Mouse (Mus musculus) C2C12 (cell line): ENCODE measurements at regions not wholly inside any gene's neighbourhood (a gene's known extent, or its start where the extent isn't known, plus 50 kb on each side); places are given as distances from the start of the nearest gene placed in this dataset.

Experiments
- CEBPB ChIP-seq: IDR thresholded peaks from one replicate; pipeline ENCODE4 v1.6.1; 2011; ENCODE audit warnings: low read depth, mild to moderate bottlenecking, control low read depth, moderate library complexity
- CTCF ChIP-seq: IDR thresholded peaks from one replicate; pipeline ENCODE4 v1.5.1; 2011; ENCODE audit not compliant: control insufficient read depth, insufficient read depth, insufficient read length
- FOSL1 ChIP-seq: IDR thresholded peaks from one replicate; pipeline ENCODE4 v1.8.0; 2011; ENCODE audit warnings: mild to moderate bottlenecking, low read length; ENCODE audit not compliant: poor library complexity, insufficient read depth, severe bottlenecking
- MAX ChIP-seq: IDR thresholded peaks from one replicate; pipeline ENCODE4 v1.6.1; 2011; ENCODE audit warnings: mild to moderate bottlenecking, control low read depth
- MYOD1 ChIP-seq: IDR thresholded peaks from one replicate; pipeline ENCODE4 v1.6.1; 2011; ENCODE audit warnings: low read depth; ENCODE audit not compliant: control insufficient read depth, insufficient read length
- MYOG ChIP-seq: IDR thresholded peaks from one replicate; pipeline ENCODE4 v1.6.1; 2011; ENCODE audit not compliant: control insufficient read depth, insufficient read length; ENCODE audit errors: extremely low read depth
- USF1 ChIP-seq: IDR thresholded peaks from one replicate; pipeline ENCODE4 v1.6.1; 2011; ENCODE audit warnings: low read depth, mild to moderate bottlenecking, control low read depth, moderate library complexity

DNA sequence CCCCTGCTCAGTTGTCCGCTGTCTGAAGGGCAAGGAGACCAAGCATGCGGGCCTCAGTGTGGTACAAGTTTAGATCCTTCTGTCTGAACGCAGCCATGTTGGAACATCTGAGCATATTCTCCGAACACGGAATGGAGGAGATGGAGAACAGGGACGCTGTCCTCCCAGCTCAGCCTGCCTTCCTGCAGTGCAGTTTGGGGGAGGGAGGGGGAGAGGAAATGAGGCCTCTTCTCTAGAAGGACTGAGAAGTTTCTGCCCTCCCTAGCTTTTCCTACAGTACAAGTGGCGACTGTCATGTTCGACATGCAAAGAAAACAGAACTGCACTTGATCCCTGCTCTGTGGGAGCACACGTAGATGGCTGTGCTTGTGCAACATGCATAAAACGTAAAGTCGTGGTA, 109.6 kb upstream of the Smim15 start:
- TF ChIP-seq CTCF (no peak), MAX (no peak), USF1 (no peak), MYOG (no peak), CEBPB (no peak), FOSL1 (no peak), MYOD1 (no peak)
